Mouse (Mus musculus) olfactory bulb, adult 2 months (tissue): Measurements from ENCODE around the gene Txndc12. TPM values are rescaled to one million over a fixed set of nuclear protein-coding genes. Genes with fewer than 3 reads are reported as not detected.

Source experiments
- H3K27ac ChIP-seq: fragments of 200-500 bp; 2 replicates; pipeline ENCODE4 v1.5.1; 2012; ENCODE audit warnings: low read depth, low read length; ENCODE audit not compliant: insufficient read depth
- H3K4me1 ChIP-seq: fragments of 200-500 bp; 2 replicates; pipeline ENCODE4 v1.6.1; 2012; ENCODE audit warnings: low read length; ENCODE audit not compliant: control insufficient read depth, insufficient read depth
- H3K4me3 ChIP-seq: fragments of 200-500 bp; 2 replicates; pipeline ENCODE4 v1.5.1; 2012; ENCODE audit warnings: mild to moderate bottlenecking, low read depth, low read length, moderate library complexity; ENCODE audit not compliant: insufficient read depth
- CTCF ChIP-seq: fragments of 200-500 bp; IDR thresholded peaks from 2 replicates; pipeline ENCODE4 v1.5.1; 2012; ENCODE audit warnings: low read depth, mild to moderate bottlenecking, low read length, moderate library complexity; ENCODE audit not compliant: insufficient read depth
- POLR2A ChIP-seq: fragments of 200-500 bp; IDR thresholded peaks from 2 replicates; pipeline ENCODE4 v1.6.1; 2012; ENCODE audit warnings: mild to moderate bottlenecking, low read depth, low read length, moderate library complexity; ENCODE audit not compliant: insufficient read depth
- WGBS: fragments of 180-500 bp; shearing (Covaris S2); methylation state at CpG from one replicate; pipeline ENCODE4 v1.1.7; 2018; 5-methylcytosine and 5-hydroxymethylcytosine counted together
- polyA plus RNA-seq: library from polyadenylated mRNA; stranded (reverse); fragments of >200 nt; gene quantifications from 2 replicates; pipeline ENCODE4 v1.2.4, GENCODE M21; 2012; ENCODE audit warnings: low replicate concordance; ENCODE audit not compliant: missing spikeins, insufficient read depth, insufficient read length

Txndc12 gene
- polyA plus RNA-seq, 1 experiment: not detected

DNA sequence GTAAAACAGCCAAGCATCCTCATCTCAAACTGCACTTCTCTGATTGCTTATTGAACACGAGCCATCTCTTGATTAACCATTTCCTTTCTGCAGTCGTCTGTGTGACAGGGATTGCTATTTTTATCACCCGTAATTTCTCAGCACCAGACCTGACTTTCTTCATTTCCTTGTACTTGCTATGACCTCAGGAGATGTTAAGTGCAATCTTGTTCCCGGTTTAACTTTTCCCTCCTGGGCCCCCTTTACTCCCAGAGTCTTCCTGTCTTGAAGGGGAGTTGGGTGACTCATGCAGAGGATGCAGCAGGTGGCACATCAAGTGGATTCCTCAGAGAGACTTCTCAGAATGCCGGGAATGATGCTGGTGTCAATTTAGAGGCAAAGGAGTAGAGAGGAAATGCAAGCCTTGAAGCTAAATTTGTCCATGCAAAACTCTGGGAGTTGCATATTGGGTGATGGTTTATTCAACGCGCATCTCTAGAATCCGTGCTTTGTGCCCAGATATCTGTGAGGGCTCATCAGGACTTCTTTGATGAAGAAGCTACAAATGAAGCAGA, 75.5 kb downstream of the Txndc12 start:
- Histone ChIP-seq H3K27ac (no peak overlapping the region), H3K4me3 (no peak overlapping the region), H3K4me1 (peaks cover 7% of the 10 kb centered on the region; the same call in 1 of the 2 replicates)
- TF ChIP-seq POLR2A (no peak), CTCF (no peak)
- WGBS: 51% methylated on average over 8 of the region's 8 CpGs

Other genes starting within 250 kb of the Txndc12 start
- gene Cc2d1b, start 214.7 kb upstream of the Txndc12 start, polyA plus RNA-seq: not detected in 2 replicates
- not detected in 2 replicates for gene 3110021N24Rik, start 115.0 kb upstream of the Txndc12 start, polyA plus RNA-seq
- gene Zfyve9, start 53.8 kb upstream of the Txndc12 start, polyA plus RNA-seq: 65.1 TPM in 1 of 2 replicates, not detected in the other
- gene Btf3l4, start 987 bp upstream of the Txndc12 start, polyA plus RNA-seq: not detected in 2 replicates
- not detected in 2 replicates for gene Kti12, start 13.2 kb downstream of the Txndc12 start, polyA plus RNA-seq
- not detected in 2 replicates for gene A730015C16Rik, start 14.0 kb downstream of the Txndc12 start, polyA plus RNA-seq
- 395 TPM in 1 of 2 replicates, not detected in the other for gene Rab3b, start 44.5 kb downstream of the Txndc12 start, polyA plus RNA-seq
- 161 TPM in 1 of 2 replicates, not detected in the other for gene Nrd1, start 166.1 kb downstream of the Txndc12 start, polyA plus RNA-seq